Mouse (Mus musculus) fat pad, adult 2 months (tissue): Measurements from ENCODE around the gene Raf1.

ENCODE experiments used
- DNase-seq: peaks from one replicate; pipeline ENCODE4 v3.0.0-alpha.2; 2011; ENCODE audit warnings: low read depth, low spot score; ENCODE audit errors: extremely low read depth

The Raf1 gene

DNA sequence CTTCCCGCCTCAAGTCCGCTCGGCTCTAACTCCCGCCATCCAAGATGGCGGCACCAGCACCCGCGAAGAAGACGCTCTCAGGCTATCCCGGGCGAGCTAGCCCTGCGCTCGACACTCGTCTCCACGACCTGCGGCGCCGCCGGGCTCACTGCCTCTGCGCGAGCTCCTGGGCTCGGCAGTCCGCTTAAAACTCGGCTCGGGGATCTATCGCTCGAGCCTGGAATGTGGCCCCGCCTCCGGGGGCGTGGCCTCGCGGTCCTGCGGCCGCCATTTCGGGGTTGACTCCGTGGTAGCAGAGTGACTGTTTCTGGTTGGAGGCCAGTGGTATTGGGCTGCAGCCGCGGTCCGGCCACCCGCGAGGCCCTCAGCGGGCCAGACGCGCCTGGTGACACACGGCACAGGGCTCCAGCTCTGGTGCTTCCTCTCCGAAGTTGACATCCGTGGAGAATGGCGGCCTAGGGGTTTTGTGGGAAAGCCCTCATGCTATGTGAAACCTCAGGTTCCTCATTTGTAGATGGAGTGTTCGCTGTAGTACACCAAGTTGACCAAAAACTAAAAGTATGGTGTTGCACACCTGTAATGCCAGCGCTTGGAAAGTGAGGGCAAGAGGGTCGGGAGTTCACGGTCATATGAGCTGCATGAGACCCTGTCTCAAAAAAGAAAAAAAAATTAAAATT is at the start of gene Raf1:
Gene Raf1 (minus strand): TSS at position 184 of the 677 bp plus-strand sequence.
- no peak for DNase-seq

DNA sequence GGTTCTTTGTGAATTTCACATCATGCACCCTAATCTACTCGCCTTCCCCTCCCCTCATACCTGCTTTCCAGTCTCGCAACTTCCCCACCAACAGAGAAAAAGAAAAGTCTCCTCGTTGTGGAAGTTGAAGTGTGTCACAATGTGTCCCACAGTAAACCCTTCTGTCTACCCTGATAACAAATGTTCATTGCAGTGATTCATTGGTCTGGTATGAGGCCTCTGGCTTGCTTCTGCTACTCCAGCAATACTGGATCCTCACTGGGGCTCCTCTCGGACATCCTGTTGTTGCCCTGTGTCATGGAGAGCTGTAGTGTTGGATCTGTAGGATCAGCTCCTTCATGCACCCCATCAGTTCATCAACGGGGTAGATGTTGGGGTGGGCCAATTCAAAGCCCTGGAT is 45.8 kb upstream of the Raf1 start:
- no peak for DNase-seq

DNA sequence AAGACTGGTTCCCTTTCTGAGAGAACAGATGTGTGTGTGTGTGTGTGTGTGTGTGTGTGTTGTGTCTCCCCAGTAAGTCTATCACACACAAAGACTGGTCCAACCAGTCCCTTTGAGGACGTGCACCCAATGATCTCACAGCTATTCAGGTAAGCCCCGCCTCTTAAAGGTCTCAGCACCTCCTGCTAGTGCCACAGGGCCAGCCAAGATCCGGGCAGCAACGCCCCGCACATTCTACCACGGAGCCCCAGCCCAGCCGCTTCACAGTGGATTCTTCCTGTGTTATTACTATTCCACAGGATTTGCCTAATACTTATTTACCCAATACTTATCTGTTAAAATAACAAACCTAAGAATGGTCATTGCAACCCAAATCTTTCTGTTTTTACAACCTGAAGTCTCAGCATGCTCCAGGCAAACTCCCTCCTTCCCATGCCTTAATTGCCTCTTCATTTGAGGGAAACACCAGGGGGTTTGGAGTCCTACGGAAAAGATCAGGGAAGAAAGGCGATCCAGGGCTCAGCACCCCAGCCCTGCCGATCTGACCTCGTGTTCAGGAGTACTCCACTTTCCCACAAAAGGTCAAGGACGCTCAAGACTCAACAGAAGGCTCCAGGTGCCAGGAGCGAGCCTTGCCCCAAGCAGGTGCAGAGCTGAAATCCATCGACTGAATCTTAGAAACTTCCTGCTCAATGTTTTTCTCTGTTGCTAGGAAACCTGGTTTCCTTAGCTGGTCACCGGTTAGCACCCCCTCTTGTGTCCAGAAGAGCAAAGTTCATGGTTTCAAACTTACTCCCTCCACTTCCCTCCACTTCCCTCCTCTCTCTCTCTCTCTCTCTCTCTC is 41.5 kb upstream of the Raf1 start:
- peak; percentile 63 for DNase-seq

DNA sequence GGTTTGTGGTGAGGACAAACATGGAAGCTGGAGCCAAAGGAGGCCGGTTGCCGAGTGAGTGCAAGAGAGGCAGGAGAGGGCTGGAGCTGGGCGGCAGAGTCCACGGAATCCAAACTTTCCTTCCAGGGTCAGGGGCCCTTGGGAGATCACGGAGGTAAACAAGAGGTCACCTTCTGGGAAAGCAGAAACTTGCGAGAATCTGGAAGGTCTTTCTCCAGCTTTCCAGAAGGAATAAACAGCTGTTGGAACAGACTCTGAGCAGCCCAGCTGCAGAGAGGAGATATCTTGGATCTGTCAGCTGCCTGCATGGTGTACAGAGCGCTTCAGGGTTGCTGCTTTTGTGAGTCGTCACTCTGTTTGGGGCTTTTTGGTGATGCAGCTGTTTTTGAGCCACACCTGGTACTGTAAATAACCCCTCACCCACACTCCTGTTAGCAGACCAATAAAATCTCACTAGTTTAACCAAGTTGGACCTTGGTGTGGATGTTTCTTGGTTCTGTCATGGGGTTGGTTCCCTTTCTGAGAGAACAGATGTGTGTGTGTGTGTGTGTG is 40.7 kb upstream of the Raf1 start:
- DNase-seq = no peak

DNA sequence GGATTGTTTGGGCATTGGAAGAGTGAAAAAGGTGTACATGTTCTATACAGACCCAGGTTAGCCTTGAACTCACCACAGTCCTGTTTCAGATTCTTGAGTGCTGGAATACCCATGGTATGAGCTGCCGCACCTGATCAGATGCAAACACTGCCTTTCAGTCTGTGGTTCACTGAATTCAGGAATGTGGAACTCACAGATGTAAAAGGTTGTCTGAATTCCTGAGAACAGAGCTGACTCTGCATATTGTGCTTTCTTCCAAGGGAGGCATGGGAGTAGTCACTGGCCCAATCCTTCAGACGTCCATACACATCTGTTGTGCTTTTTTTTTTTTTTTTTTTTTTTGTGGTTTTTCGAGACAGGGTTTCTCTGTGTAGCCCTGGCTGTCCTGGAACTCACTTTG is 34.8 kb upstream of the Raf1 start:
- no peak for DNase-seq

DNA sequence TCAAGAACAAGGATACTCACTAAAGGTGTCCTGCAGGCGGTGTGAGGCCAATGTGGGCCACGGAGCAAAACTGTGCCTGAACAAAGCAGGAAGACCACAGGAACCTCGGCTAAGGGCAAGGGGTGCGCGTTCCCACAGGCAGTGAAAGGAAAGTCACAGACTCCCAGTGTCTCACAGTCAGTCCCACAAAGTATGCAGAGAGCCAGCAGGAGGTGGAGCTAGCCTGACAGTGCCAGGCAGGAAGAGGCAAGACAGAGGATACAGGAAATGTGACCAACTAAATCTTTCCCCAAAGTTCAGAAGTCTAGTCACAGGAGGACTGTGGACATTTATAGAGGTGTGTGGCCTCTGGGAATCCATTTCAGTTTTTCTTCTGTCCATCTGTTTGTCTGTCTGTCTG is 26.5 kb upstream of the Raf1 start:
- DNase-seq = no peak

DNA sequence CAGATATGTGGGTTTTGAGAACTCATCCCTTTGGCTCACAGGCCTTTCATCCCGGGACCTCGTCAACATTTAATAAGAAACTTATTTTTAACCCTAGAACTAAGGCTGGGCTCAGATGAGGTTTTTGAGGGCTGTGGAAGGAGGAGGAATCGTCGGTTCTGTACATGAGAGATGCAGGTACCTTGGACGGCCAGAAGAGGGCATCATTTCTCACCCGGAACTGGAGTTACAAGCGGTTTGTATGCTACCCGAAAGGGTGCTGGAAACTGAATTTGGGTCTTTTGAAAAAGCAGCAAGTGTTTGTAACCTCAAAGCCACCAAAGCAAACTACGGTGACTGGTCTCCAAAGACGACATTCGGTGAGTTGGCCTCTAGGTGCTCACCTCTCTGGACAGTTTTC is 24.9 kb upstream of the Raf1 start:
- DNase-seq = no peak

DNA sequence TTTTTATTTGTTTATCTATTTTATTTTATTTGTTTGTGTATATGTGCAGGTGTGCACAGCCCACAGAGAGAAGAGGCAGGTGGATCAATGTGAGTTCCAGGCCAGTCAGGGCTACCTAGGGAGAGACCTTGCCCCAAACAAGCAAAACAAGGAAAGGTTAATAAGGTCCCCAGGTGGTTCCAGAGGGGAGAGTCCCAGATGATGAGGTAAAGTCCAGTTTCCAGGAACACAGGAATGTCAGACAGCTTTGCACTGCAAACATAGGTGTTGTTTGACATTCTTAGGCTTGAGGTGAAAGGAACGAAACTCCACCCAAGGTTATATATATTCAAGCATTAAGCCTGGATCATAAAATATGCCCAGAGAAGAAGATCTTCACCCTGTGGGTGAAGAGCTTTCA is 24.3 kb upstream of the Raf1 start:
- DNase-seq = no peak

DNA sequence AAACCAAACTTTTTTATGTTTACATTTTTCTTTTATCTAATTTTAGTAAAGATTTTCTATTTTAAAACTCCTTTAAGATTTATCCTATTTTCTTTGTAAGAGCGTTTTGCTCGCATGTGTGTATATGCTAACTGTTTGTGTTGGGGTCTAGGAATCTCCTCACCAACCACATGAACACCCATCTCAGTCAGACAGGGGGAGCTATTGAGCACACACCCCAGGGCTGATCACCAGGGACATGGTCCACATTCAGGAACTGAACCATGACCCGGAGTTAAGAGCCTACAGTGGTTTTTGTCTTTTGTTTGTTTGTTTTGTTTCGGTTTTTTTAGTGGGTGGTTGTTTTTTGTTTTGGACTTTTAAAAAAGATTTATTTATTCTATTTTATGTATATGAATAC is 22.3 kb upstream of the Raf1 start:
- no peak for DNase-seq

DNA sequence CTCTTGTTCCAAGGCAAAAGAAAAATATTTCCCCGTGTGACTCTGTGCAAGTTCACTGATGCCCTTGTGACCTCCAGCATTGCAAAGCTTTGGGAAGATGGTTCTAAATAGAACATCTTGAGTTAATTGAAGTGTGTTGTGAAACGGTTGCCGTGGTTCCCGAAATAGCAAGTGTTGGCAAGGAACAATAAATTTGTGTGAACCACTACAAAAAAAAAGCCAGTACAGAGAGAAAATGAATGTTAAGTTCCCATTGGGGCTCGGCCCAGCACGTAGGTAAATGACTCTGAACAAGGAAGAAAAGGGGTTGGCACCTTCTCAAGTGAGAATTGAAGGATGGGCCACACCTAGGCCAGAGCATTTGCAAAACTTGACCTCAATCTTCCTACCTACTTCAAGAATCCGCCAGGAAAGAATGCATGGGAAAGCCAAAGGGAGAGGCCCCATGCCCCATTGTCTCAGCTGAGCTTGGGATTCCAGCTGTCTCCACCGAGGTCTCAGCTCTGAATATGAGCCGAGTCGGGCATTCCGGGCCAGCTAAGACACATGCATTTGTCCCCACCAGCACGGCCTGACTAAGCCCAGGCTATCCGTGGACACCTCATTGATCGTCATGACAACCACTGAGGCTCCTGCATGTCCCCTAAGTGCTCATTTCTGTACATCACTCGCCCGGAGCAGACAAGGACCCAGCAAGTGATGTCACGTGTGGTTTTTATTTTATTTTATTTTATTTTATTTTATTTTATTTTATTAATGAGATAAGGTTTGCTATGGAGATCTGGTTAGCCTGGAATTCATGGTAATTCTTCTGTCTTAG is 21.5 kb upstream of the Raf1 start:
- no peak for DNase-seq

DNA sequence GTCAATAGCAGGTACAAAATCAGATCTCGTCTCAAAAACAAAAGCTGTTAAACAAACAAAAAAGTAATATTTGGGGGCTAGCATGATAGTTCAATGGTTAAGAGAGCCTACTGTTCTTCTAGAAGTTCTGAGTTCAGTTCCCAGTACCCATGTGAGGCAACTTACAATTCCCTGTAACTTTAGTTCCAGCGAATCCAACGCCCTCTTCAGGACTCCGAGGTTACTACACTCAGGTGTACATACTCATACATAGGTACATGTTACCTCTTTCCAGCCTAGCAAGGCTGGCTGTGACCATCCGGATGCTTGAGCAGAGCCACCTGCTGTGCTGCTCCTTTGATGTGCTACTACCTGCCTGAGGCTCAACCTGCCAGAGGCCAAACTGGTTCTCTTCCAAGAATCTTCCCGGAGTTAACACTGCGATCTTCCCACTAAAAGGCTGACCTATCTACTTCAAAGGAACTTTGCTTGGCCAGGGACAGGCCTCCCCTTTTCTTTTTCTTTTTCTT is 20.3 kb upstream of the Raf1 start:
- no peak for DNase-seq

DNA sequence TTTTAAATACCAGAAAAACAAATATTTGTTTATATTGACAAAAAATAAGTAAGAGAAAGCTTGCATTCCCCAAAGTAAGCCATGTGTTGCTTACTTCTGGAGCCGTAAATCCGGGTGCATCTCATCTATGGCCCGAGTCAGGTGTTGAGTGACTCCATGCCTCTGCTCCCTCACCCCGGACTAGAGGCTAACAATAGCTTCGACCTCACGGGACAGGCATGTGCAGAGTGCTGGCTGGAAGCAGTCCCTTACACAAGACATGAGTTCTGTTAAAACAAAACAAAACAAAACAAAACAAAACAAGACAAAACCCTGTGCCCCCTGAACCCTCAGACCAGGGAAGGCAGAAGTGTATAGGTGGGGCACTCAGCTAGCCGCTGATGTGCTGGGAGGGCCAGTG is 18.7 kb upstream of the Raf1 start:
- no peak for DNase-seq

DNA sequence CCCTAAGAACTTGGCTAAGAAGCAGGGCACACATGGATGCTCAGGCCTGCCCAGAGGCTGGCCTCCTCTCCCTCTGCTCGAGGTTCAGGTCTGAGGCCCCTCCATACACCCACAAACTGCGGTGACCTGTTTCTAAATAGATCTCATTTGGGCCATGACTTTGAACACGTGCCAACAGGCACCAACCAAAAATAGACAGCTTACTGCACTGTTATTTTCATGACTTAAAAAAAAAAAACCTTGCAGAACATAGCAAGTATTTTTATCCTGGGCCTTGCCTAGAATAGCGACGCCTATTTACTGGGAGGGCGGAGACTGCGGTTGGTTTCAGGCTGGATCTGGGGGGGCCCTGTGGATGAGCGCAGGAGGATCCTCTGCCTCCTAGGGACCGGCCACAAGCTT is 18.0 kb upstream of the Raf1 start:
- no peak for DNase-seq

DNA sequence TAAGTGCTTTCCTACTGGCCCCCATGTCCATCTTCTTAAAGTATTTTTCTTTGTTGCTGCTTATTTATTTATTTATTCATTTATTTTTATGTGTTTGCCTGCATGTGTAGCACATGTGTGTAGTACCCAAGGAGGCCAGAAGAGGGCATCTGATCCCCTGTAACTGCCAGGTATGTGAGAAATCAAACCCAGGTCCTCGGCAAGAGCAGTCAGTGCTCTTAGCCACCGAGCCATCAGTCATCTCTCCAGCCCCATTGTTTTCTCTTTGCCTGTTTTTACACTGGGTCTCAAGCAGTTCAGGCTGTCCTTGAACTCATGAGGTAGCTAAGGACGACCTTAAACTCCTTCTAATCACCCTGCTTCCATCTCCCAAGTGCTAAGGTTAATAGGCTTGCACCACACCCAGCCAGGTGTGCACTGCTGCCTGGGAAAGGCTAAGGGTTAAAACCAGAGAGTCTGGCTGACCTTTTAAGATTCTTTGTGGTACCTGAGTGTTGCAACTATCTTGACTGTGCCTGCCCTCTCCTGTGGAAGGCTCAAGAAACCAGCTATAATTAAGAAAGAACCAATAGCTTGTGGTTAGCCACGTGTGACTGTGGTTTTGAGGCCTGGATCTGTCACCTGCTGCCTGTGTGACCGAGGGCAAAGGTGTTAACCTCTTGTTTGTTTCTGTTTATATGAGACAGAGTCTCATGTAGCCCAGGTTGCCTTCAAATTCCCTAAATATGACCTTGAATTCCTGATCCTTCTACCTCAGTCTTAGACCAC is 16.7 kb upstream of the Raf1 start:
- no peak for DNase-seq

DNA sequence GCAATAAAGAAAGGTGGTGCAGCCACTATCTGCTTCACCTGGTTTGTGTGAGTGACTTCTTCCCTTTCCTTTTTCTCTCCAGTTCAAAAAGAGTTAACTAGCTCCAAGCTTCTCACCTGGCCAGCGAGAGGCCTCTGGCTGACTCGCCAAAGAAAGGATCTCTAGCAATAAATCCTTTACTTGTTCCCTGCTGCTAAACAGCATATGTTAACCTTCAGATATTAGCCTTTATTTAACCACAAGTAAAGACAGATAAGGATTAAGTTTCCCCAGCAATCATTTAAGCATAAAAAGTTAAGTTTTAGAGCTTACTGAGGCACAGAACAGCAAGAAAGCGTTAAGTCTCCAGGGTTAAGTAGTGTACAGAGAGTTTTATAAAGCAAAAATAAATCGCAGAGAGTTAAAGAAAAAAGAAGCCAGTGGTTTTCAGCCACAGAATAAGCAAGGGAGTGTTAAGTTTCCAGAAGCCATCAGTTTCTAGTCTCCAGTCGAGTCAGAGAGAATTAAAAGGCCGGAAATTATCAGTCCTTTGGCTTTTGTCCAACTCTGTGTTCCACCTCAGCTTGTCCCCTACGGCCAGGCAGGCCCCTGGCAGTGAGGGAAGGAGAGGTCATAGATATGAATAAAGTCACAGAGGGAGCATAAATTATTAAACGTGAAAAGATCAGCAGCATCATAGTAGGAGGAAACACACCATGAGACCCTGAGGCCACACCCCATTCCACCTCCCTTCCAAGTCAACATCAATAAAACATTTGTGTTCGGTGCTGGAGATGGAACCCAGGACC is 15.9 kb upstream of the Raf1 start:
- DNase-seq = no peak

DNA sequence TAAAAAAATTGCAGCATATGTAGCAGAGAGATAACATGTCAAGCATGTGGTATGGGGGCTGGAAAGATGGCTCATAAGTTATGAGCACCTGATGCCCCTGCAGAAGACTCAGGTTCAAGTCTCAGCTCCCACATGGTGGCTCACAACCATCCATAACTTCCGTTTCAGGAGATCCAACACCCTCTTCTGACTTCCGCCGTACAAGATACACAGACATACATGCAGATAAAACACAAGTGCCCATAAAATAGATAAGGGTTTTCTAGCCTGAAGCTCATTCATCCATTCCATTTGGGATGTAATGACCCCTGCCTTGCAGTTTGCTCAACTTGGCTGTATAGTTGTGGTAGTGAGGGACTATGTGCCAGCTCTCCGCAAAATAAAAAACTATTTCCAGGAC is 13.7 kb upstream of the Raf1 start:
- DNase-seq = no peak

DNA sequence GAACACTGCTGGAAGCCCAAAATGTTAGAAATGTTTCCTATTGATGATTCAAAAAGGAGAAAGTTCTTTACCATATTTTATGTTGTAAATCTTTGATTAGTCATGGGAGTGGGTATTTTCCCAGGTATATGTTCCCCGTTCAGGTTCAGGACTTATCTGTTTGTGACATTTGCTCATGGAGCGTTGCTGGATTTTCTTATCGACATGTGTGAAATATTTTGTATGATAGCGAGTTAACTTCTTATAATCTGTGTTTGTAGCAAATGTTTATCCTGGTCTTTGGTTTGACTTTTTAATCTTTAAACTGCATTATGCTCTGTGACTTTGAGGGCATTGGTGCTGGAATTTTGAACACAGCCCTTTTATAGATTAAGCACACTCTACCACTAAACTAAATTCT is 12.2 kb upstream of the Raf1 start:
- DNase-seq = no peak

DNA sequence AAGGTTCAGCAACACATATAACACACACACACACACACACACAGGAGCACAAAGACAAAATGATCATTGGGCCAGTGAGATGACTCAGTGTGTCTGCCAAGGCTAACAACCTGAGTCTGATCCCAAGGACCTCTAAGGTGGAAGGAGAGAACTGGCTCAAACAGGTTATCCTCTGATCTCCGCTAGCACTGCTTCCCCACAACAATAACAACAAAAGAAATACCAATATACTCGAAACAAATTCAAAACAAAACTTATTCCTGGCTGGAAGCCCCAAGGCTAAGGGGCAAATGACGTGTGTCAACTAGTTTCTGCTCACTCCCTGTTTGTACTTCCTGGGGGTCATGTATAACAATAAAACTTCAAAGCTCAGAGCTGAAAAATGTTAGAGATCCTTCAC is 11.3 kb upstream of the Raf1 start:
- no peak for DNase-seq

DNA sequence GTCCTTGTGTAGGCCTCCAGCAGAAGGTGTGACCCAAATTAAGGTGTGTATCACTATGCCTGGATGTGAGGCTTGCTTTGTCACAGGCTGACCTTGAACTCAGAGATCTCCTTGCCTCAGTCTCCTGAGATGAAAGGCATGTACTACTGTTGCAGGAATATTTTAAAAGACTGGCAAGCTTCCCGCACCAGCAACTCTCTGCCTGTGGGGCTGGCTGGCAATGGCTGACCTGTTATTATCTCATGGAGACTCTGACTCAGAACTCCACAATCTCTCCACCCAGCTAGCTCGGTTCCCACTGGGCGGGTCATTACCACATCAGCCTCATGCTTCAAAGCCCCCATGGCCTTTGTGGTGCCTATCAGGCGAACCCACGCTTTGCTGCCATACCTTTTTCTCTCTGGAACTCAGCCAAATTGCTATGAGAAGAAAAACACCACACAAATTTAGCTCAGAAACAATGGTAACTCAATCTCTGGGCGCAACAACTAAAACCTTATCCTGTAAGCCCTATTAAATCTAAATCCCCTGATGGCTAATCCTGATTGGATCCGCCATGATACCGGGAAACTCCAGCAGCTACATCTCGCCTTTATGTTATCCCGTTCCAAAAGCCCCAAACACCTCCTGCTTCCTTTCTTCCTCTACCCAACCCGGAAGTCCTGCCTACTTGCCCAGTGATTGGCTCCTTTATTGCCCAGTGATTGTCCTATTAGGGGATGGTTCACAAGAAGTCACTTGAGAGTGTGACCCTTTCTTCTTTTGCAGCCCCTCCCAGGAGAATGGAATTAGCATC is 8.6 kb upstream of the Raf1 start:
- DNase-seq = no peak
